Mouse (Mus musculus) lung, postnatal 10 days (tissue): ENCODE data around the gene Mecr.
A peak's percentile ranks its signal among the peaks of the same experiment; 100 is the strongest.

Source experiments
- DNase-seq: peaks from one replicate; pipeline ENCODE4 v3.0.0; 2021

Gene Mecr

DNA sequence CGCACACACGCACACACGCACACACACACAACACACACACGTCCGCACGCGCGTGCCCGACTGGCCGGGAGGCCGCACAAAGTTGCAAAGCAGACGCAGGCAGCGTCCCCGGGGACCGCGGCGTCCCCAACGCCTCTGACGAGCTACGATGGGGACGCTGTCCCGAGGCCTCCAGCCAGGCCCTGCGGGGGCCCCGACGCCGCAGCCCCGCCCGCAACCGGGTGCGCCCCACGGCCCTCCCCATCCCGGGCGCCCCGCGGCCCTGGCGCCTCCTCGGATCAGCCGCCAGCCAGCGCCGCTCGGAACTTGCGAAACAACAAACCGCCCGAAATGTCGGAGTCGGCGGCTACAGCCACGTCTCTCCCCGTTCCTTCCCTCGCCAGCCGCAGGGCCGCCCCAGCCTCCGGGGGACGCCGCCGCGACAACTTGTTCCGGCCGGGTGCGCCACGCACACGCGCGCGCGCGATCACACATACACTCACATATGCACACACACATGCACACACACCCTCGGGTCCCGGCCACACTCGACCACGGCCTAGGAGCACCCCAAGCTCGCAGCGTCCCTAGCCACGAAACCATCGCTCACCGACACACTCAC, 6.3 kb upstream of the Mecr start:
- peak; percentile 58 for DNase-seq

DNA sequence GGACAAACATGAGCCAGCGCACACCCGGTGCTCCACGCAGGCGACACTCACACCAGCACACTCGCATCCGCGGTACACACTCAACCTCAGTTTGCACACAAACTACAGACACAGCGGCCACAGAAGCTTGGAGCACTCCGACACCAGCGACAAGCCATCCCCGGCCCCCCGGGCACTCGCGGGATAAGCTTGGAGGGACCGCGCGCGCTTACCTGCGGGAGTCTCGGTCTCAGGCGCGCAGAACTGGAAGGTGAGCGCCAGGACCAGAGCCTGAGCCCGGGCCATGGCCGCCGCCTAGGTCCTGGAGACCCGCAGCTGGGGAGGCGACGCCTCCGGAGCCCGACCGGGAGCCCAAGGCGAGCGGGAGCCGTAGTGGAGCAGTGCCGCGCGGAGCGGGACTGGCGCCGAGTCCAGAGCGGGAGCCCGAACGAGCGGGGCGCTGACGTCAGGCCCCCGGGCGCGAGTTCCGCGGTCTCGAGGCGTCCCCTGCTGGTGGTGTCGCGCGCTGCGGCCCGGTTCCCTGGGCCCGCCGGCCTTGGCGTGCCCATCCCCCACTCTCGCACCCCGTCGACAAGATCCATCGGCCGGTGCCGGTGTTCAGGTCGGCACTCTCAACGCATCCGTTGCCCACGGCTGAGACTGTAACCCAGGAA, 5.3 kb upstream of the Mecr start, which contains the start of gene Ptpru:
Gene Ptpru (minus strand): TSS at position 417 of the 653 bp plus-strand sequence.
- DNase-seq, result peak; percentile 92

DNA sequence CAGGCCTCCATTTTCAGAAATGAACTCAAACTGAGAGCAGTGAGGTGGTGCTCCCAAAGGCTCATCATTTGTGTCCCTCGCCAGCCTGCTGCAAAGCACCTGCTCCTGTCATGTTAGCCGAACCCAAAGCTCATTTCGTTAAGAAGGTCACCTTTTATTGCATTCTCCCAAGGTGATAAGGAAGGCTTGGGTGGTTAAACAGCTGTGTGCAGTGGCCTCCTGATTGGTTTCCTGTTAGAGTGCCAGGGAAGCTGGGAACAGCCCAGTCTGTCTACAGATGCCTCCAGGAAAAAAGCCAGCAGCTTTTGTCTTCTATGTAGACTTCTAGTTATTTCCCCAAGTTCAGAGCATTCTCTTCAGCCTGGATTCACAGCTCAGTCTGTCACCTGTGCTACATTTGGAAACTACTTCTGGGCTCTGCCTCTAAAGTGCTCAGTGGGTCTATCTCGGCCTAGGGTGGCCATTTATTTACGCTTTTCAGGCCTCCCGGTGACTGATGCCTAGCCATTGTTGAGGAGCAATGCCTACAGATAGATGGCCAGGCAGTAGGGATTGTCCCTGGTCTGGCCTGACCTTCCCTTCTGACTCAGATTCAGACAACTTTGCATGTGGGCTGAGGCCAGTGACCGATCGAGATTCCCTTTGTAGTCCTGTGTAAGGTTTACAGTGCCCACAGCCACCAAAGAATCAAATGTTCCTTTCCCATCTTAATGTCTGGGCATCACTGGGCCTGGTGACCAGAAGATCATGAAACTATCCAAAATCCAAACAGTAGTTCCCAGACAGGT, 2.9 kb downstream of the Mecr start:
- no peak for DNase-seq

DNA sequence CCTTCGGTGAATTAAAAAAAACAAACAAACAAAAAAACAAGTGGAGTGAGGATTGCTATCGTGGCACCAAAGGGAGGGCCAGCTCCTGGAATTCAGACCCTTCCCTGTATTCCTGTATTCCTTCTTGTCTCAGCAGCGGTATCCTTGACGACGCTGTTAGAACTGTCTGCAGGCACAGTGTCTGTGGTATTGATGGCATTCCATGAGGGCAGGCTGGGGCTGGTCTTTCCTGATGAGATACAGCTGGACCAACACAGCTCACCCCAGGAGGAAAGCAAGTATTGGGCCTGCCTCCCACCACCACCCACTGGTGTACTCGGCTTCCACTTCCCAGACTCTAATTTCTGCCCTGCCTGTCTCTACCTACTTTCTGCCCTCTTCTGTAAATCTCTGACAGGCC, 4.8 kb downstream of the Mecr start:
- DNase-seq, result no peak

DNA sequence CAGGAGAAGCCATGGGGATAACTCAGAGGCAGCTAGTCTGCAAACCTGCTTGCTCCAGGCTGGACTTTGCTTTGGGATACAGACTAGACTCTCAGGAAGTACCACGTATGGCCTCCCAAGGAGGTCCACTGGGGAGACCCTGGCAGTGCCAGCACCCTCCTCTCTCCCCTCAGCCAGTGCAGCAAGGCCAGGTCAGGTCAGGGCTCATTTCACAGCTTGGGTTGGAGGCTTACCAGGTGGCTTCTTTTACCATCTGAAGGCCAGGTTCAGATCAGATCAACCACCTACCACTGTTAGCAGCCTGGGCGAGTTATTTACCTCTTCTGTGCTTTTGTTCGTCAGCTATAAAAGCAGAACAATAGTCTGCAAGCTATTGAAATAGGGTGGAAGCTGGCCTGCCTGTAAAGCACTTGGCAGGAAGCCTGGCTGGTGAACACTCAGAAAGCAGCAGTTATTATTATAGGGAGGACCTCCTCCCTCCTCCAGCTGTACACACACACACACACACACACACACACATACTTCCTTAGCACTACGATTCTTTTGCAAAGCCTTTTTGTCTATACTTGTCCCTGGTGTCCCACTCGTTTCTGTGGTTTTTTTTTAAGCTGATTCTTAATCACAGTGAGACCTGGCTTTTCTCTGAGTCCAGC, 6.8 kb downstream of the Mecr start:
- DNase-seq, result peak; percentile 83

DNA sequence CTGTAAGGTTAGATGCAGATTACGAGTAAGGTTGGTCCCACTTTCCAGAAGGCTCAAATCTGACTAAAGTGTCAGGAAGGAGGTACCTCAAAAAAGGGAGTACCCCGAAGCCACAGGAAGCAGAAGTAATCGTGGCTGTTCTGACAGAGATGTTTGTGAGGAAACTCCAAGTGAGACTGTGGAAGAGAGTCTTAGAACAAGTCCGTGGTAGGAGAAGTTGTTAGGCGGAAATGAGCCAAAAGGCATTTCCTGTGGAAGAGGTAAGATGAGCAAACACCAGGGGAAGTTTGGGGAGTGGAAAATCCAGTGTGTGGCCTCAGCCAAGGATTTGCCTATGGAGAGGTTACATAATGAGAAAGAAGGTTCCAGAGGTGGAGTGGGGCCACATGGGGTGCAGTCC, 11.7 kb downstream of the Mecr start:
- DNase-seq, result no peak

DNA sequence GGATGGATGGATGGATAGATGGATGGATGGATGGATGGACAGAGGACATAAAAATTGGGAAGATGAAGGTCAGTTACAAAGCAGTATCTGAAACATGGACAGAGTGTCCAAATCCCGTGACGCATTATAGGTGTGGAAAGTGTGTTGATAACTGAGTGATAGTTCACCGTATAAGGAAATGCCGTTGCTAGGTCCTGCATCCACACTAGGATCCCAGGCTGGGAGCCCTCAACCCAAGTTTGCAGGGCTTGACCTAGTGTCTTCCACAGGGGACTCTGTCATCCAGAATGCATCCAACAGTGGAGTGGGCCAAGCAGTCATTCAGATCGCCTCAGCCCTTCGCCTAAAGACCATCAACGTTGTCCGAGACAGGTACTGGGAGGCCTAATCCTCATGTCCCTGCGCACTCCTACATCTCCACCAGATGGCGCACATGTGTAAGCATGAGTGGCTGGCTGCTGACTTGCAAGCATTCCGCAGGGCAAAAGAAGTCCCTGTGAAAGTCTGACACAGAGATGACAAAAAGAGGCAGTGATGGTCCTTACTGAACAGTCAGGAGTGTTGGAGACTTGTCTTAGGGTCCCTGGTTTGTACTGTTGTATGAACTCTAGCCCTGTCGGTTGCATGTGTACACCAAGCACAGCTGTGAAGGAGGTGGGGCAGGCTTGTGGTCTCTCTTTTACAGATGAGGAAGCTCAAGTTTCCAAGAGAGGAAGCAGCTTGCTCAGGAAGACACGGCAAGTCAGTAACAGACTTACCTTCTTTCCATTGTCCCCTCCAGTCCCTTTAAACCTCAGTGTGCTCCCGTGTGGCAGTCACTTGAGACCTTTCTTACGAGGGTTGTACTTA, 17.4 kb downstream of the Mecr start:
- DNase-seq, result peak; percentile 89

DNA sequence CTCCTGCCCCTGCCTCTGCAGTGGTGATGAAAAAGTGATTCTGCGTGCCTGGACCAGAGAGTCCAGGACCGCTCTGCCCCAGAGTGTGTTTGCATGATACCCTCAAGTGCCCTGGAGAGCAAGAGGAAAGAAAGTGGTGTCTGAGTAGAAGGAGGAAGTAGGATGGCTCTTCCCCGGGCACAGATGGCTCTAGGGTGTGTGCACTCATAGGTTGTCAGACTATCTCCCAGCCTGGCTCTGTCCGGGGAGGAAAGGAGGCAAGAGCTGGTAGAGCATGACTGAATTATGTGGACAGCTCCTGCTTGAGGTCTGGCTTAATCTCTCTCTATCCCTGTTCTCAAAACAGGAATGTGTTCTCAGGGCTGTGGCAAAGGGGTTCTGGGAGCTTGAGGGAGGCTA, 18.1 kb downstream of the Mecr start:
- no peak for DNase-seq

DNA sequence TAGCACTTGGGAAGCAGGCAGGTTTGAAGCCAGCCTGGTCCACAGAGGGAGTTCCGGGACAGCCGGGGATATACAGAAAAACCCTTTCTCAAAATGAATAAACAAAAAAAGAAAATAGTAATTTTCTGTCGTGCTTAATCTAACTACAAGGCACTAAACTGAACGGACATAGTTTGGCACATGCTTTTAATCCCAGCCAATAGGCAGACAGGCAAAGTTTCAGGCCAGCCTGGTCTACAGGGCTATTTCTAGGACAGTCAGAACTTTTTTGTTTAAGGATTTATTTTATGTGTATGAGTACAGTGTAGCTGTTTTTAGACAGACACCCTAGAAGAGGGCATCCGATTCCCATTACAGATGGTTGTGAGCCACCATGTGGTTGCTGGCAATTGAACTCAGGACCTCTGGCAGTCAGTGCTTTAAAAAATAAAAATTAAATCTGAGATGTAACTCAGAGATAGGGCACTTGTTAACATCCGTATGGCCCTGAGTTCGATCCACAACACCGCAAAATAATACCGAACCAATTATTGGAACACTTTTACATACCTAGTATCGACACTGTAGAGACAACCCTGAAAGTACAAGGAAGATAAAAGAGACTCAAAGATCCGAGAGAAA, 29.5 kb downstream of the Mecr start:
- peak; percentile 6 for DNase-seq

DNA sequence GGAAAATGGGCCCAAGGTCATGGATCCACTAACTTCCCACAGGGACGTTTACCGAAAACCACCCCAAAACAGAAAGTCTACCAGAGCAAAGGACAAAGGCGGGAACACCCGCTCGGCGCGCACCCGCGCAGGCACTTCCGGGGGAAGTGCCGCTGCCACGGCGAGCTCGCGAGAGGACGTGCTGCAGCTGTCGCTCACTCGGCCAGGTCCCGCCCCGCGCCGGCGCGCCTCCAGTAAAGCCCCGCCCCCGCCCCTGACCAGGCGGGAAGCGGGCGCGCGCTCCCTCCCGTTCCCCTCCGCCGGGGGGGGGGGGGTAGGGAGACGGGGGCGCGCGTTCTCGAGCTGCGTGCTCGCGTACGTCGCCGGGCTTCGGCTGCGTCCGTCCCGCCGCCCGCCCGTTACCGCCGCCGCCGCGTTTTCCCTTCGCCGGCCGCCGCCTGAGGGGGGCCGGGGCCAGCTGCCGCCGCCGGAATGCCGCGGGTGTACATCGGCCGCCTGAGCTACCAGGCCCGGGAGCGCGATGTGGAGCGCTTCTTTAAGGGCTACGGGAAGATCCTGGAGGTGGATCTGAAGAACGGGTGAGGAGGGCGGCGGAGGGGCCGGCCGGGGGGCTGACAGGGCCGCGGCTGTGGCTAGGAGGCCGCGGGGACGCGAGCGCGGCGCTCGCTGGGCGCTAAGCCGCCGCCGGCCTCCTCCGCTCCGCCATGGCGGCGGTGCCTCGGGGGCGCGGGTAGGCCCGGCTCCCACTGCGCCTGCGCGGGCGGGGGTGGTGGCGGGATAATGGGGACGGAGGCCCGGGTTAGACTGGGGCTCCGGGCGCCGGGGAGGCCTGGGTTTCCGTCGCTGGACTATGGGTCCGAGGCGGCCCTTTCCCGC, 30.3 kb downstream of the Mecr start, which contains the start of gene Srsf4:
Gene Srsf4 (plus strand): TSS at position 325 of the 876 bp plus-strand sequence.
- peak; percentile 95 for DNase-seq

DNA sequence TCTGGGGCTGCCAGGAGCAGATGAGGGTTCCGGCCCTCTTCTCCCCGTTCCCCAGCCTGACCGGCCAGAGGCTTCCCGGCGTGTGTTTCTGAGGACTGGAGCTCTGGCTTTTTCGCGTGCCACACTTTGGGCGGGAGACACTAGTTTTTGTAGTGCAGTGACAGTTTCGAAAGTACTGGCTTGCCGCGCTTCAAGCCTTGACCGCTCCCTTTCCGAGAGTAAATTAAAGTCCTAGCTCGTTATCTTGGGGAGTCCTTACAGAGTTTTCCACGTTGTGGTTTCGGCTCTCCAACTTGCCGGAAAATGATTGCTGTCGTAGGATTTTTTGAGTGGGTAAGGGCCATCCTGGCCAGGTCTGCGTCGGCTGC, 30.9 kb downstream of the Mecr start:
- no peak for DNase-seq

DNA sequence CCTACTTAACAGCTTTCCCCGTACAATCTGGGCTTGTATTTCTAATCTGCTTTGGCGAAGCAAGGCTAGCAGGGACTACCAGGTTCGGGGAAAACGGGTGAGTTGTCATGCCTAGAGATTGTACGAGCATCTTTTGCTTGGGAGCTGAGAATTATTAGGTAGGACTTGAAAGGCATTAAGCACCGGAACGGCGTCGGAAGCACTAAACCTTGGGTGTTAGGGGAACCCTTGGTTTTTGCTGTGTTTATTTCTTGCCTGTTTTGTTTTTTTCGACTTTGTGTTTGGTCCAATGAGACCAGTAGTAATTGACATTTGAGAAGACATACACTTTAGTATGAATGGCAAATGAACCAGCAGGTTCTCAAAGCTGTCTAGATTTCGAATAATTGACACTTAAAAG, 31.3 kb downstream of the Mecr start:
- DNase-seq, result no peak

DNA sequence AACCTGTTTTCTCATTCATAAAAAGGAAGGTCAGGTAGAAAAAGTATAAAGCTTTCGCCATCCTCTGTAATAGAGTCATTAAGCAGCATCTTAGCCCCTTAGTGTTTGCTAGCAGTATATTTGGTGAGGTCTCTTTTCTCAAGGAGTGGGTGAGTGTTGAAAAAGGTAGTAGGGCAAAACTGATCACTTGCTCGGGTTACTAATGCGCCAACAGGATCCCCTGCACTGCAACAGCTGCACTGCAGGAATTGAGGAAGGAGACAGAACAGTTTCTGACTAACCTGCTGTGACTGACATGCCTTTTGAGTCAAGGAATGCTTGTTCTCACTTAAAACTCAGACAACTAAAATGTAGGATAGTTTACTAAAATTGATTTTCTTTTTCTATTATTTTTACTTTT, 32.0 kb downstream of the Mecr start:
- DNase-seq, result no peak

DNA sequence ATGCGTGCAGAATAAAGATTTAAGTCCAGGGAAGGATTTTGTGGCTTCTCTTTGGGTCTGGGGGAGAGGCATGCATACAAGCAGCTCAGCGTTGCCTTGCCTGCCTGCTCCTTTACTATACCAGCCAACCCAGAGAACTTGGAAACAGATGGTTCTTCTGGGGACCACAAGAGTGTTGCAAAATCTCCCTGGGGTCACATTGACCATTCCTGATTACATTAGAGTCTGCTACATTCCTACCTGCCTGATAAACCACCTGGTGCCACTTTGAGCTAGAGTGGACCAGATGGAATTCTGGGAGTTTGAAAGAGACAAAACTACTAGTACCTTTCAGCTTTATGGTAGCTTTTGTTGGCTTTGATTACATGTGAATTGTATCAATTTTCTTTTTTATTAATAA, 33.6 kb downstream of the Mecr start:
- peak; percentile 21 for DNase-seq

DNA sequence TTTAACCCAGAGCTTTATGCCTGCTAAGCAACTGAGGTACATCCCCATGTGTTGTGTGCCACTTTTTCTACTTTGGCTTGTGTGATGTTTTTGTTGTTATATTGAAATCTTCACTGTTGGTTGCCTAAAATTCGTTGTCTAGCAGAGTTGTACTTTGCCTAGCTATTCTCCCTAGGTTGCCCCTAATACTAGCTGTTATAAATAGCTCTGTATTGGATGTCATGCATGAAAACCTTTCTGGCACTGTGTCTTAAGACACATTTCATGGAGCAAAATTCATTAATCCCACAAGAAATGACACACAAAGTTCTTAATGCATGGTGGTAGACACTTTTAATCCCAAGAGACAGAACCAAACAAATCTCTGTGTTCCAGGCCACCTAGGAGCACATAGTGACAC, 36.4 kb downstream of the Mecr start:
- DNase-seq, result no peak

DNA sequence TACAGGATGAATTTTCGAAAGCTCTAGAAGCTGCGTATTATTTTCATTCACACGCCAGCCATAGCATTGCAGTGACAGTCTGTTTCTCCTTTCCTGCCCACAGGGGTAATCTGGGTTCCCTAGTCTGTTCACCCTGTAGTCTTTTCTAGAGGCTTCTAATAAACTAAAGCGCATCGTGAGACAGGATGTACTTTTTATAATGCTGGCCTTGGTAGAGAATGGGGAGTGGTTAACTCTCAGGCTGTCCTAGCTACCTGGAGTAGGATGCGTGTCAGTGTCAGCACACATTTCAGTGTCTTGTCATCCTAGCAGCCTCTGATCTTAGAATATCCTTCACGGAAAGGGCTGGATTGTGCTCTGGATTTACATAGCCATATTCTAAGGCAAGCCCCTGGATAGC, 38.0 kb downstream of the Mecr start:
- no peak for DNase-seq

DNA sequence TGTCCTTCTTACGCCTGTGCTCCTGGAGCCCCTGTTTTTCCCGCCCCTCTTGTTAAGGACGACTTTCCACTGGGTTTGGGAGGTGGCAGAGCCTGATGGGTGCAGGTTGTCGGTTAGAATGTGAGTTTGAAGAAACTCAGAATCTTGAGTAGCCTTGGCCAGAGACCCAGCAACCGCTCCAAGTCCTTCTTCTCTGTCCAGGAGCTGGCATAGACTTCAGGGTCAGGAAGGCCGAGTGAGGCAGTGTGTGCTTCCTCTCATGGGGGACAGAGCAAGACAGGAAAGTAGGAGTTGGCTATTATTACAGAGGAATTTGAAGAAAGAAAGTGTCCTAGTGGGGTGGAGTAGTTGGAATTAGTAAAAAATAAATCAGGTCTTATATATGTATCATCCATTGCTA, 40.3 kb downstream of the Mecr start:
- no peak for DNase-seq

DNA sequence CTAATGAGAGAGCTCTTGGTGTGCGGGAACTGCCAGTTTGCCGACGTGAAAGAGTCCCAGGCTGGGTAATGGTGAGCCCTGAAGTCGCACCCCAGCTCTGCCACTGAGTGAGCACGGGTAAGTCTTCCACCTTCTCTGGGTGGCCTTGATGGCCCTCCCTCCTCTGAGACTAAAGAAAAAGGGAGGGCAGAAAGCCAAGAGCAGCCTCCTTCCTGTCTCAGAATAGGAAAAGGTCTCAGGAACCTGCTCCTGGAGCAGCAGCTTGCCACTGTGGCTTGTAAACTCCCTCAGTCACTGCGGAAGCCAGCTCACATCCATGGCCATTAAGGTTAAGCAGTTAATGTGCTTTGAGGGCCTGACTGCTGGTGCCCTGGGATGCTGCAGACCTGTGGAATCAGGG, 42.1 kb downstream of the Mecr start:
- no peak for DNase-seq

DNA sequence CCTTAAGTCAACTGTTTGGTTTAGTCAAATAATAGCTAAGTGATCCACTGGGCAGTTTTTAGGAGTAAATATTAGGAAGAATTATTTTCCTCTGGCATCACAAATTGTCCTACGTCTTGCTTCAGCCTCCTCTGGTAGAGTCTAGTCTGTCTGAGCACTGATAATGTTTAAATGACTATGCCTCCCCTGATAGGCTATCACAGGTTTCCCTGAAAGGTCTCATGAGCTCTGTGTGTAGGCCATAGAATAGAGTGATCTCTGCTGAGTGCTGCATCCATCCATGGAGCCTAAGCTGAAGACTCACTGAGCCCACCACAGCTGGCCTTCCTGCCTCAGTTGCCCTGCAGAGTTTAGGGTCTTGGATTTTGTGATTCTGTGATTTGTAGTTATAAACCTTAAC, 45.3 kb downstream of the Mecr start:
- DNase-seq, result no peak

DNA sequence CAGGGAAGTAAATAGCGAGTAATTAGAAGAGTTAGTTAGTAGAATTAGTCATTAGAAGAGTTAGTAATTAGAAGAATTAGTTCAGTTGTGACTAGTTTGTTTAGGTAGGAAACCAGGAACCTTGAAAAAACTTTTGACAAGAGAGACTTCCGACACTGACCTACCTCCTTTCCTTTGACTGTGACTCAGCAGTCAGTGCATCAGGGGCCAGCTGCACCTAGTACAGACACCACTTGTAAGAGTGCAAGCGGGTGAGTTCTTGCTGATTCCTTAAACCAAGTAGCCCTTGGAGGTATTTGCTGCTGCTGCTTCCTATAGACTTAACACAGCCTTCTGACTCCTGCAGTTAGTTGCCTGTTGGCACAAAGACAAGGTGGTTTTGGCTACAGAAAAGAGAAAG, 47.4 kb downstream of the Mecr start:
- DNase-seq, result no peak

DNA sequence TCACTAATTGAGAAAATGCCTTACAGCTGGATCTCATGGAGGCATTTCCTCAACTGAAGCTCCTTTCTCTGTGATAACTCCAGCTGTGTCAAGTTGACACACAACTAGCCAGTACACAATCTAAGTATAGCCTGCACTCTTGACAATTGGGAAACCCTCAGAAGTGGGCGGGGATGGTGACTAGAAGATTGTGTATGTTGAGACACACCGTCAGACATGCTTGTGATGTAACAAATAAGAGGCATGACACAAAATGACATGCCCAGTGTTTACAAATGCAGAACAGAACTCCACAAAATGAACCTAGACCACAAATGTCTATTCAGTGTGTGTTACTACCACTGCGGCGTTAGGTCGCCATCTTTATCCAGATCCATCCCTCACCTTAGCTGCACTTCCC, 53.8 kb downstream of the Mecr start:
- no peak for DNase-seq
